Mouse (Mus musculus): ENCODE data around the gene Cct7. TPM values are rescaled to one million over a fixed set of nuclear protein-coding genes. Genes with fewer than 3 reads are reported as not detected.

The Cct7 gene
- polyA plus RNA-seq, 1 experiment: 334 TPM

- Histone ChIP-seq H3ac (ENCODE audit: control insufficient read depth, insufficient read length) (no peak overlapping the region), H3K36me3 (ENCODE audit: control insufficient read depth, insufficient read depth) (no peaks in the 10 kb centered on the region), H3K4me2 (ENCODE audit: low read depth) (no peak overlapping the region), H3K79me2 (ENCODE audit: control insufficient read depth, insufficient read depth) (no peaks in the 10 kb centered on the region), H3K27me3 (ENCODE audit: control insufficient read depth, insufficient read depth, insufficient read length) (peaks cover 23% of the 10 kb centered on the region), H3K4me3 (no peak overlapping the region)
- TF ChIP-seq MYOG (IDR thresholded peaks at IDR 0.05; ENCODE audit: control insufficient read depth in 1 of 3, insufficient read depth in 1 of 3, insufficient read length in 2 of 3, low read depth in 2 of 3) (no peak), TCF3 (IDR thresholded peaks at IDR 0.05; ENCODE audit: insufficient read length, low read depth) (no peak), REST (IDR thresholded peaks at IDR 0.05; ENCODE audit: insufficient read depth, insufficient read length) (peak; percentile 37), POLR2A (IDR thresholded peaks at IDR 0.05; ENCODE audit: insufficient read length, low read depth) (no peak)
These were observed 46.8 kb downstream of the Cct7 start for GRCm38 (mm10) chr6:85498147-85498546.

- no peak overlapping the region for H3K4me3 ChIP-seq
- no peak overlapping the region for H3K4me2 ChIP-seq (ENCODE audit: low read depth)
- H3ac ChIP-seq (ENCODE audit: control insufficient read depth, insufficient read length): no peak overlapping the region
- H3K36me3 ChIP-seq (ENCODE audit: control insufficient read depth, insufficient read depth): no peaks in the 10 kb centered on the region
- peaks cover 34% of the 10 kb centered on the region for H3K27me3 ChIP-seq (ENCODE audit: control insufficient read depth, insufficient read depth, insufficient read length)
- no peaks in the 10 kb centered on the region for H3K79me2 ChIP-seq (ENCODE audit: control insufficient read depth, insufficient read depth)
- TF ChIP-seq POLR2A (IDR thresholded peaks at IDR 0.05; ENCODE audit: insufficient read length, low read depth): no peak
- TF ChIP-seq TCF3 (IDR thresholded peaks at IDR 0.05; ENCODE audit: insufficient read length, low read depth): no peak
- TF ChIP-seq E2F4 (IDR thresholded peaks at IDR 0.05; ENCODE audit: insufficient read depth): no peak
- TF ChIP-seq TCF12 (IDR thresholded peaks at IDR 0.05; ENCODE audit: insufficient read depth, poor library complexity, severe bottlenecking): no peak
- TF ChIP-seq MAX (IDR thresholded peaks at IDR 0.05; ENCODE audit: low read depth): no peak
- TF ChIP-seq REST (IDR thresholded peaks at IDR 0.05; ENCODE audit: insufficient read depth, insufficient read length): no peak
- no peak for TF ChIP-seq MYOD1 (IDR thresholded peaks at IDR 0.05; ENCODE audit: control insufficient read depth in 1 of 3, insufficient read length in 2 of 3, low read depth in 2 of 3)
- no peak for TF ChIP-seq USF1 (IDR thresholded peaks at IDR 0.05; ENCODE audit: low read depth)
- TF ChIP-seq SRF (IDR thresholded peaks at IDR 0.05; ENCODE audit: control insufficient read depth, insufficient read length, low read depth): no peak
- no peak for TF ChIP-seq MYOG (IDR thresholded peaks at IDR 0.05; ENCODE audit: control insufficient read depth in 1 of 3, insufficient read depth in 1 of 3, insufficient read length in 2 of 3, low read depth in 2 of 3)
- no peak for TF ChIP-seq CEBPB (IDR thresholded peaks at IDR 0.05; ENCODE audit: insufficient read depth, poor library complexity, severe bottlenecking)
- TF ChIP-seq POLR2AphosphoS2 (IDR thresholded peaks at IDR 0.05; ENCODE audit: insufficient read length, low read depth): no peak
These were observed 49.1 kb downstream of the Cct7 start for GRCm38 (mm10) chr6:85500416-85500815.

GRCm38 (mm10) chr6:85501571-85502102 lies 50.3 kb downstream of the Cct7 start:
- Histone ChIP-seq H3K4me3 (no peak overlapping the region), H3K4me2 (ENCODE audit: low read depth) (no peak overlapping the region), H3K79me2 (ENCODE audit: control insufficient read depth, insufficient read depth) (no peaks in the 10 kb centered on the region), H3ac (ENCODE audit: control insufficient read depth, insufficient read length) (no peak overlapping the region), H3K27me3 (ENCODE audit: control insufficient read depth, insufficient read depth, insufficient read length) (peaks cover 32% of the 10 kb centered on the region), H3K36me3 (ENCODE audit: control insufficient read depth, insufficient read depth) (no peaks in the 10 kb centered on the region)
- TF ChIP-seq POLR2A (IDR thresholded peaks at IDR 0.05; ENCODE audit: insufficient read length, low read depth) (no peak), MAX (IDR thresholded peaks at IDR 0.05; ENCODE audit: low read depth) (no peak), POLR2AphosphoS2 (IDR thresholded peaks at IDR 0.05; ENCODE audit: insufficient read length, low read depth) (no peak), MYOG (IDR thresholded peaks at IDR 0.05; ENCODE audit: control insufficient read depth in 1 of 3, insufficient read depth in 1 of 3, insufficient read length in 2 of 3, low read depth in 2 of 3) (no peak), CEBPB (IDR thresholded peaks at IDR 0.05; ENCODE audit: insufficient read depth, poor library complexity, severe bottlenecking) (no peak), REST (IDR thresholded peaks at IDR 0.05; ENCODE audit: insufficient read depth, insufficient read length) (no peak), TCF12 (IDR thresholded peaks at IDR 0.05; ENCODE audit: insufficient read depth, poor library complexity, severe bottlenecking) (no peak)

GRCm38 (mm10) chr6:85502103-85502910 lies 51.0 kb downstream of the Cct7 start:
- TF ChIP-seq TCF3 (IDR thresholded peaks at IDR 0.05; ENCODE audit: insufficient read length, low read depth) (no peak), TCF12 (IDR thresholded peaks at IDR 0.05; ENCODE audit: insufficient read depth, poor library complexity, severe bottlenecking) (no peak), REST (IDR thresholded peaks at IDR 0.05; ENCODE audit: insufficient read depth, insufficient read length) (no peak), CEBPB (IDR thresholded peaks at IDR 0.05; ENCODE audit: insufficient read depth, poor library complexity, severe bottlenecking) (no peak), MYOG (IDR thresholded peaks at IDR 0.05; ENCODE audit: control insufficient read depth in 1 of 3, insufficient read depth in 1 of 3, insufficient read length in 2 of 3, low read depth in 2 of 3) (no peak), E2F4 (IDR thresholded peaks at IDR 0.05; ENCODE audit: insufficient read depth) (no peak), SRF (IDR thresholded peaks at IDR 0.05; ENCODE audit: control insufficient read depth, insufficient read length, low read depth) (no peak), POLR2AphosphoS2 (IDR thresholded peaks at IDR 0.05; ENCODE audit: insufficient read length, low read depth) (no peak), MYOD1 (IDR thresholded peaks at IDR 0.05; ENCODE audit: control insufficient read depth in 1 of 3, insufficient read length in 2 of 3, low read depth in 2 of 3) (no peak), USF1 (IDR thresholded peaks at IDR 0.05; ENCODE audit: low read depth) (no peak), MAX (IDR thresholded peaks at IDR 0.05; ENCODE audit: low read depth) (no peak), POLR2A (IDR thresholded peaks at IDR 0.05; ENCODE audit: insufficient read length, low read depth) (no peak)
- Histone ChIP-seq H3K4me3 (no peak overlapping the region), H3ac (ENCODE audit: control insufficient read depth, insufficient read length) (no peak overlapping the region), H3K27me3 (ENCODE audit: control insufficient read depth, insufficient read depth, insufficient read length) (peaks cover 32% of the 10 kb centered on the region), H3K36me3 (ENCODE audit: control insufficient read depth, insufficient read depth) (no peaks in the 10 kb centered on the region), H3K79me2 (ENCODE audit: control insufficient read depth, insufficient read depth) (no peaks in the 10 kb centered on the region), H3K4me2 (ENCODE audit: low read depth) (peak overlapping the region; percentile 6)

Data from myocyte (in vitro differentiated cells).